Mouse (Mus musculus): ENCODE measurements around the gene Nsdhl. TPM values are rescaled to one million over a fixed set of nuclear protein-coding genes. Genes with fewer than 3 reads are reported as not detected.

The Nsdhl gene
- total and polyA plus RNA-seq, 3 experiments: 19.4 to 23.1 TPM; not detected in 1

GRCm38 (mm10) chrX:72895388-72896054 lies 22.8 kb upstream of the Nsdhl start:
- no peak for DNase-seq (ENCODE audit: low read depth, low spot score)
- TF ChIP-seq MAZ (IDR thresholded peaks at IDR 0.05; ENCODE audit: low read depth, low read length) (no peak), MAX (IDR thresholded peaks at IDR 0.05; ENCODE audit: low read length) (no peak), JUND (IDR thresholded peaks at IDR 0.05; ENCODE audit: low read depth, low read length) (no peak), TBP (IDR thresholded peaks at IDR 0.05; ENCODE audit: low read depth, low read length) (no peak), EP300 (IDR thresholded peaks at IDR 0.05; ENCODE audit: low read depth in 1 of 2, low read length in 2 of 2) (no peak), POLR2AphosphoS2 (IDR thresholded peaks at IDR 0.05; ENCODE audit: low read length) (no peak), BHLHE40 (IDR thresholded peaks at IDR 0.05; ENCODE audit: borderline replicate concordance, low read depth, low read length) (no peak), UBTF (IDR thresholded peaks at IDR 0.05; ENCODE audit: borderline replicate concordance, insufficient read depth, low read depth, low read length) (no peak), CHD2 (IDR thresholded peaks at IDR 0.05; ENCODE audit: low read length) (no peak), KAT2A (conservative IDR thresholded peaks at IDR 0.05; ENCODE audit: low read depth, low read length) (no peak), TAL1 (IDR thresholded peaks at IDR 0.05; ENCODE audit: low read length) (no peak), MXI1 (IDR thresholded peaks at IDR 0.05; ENCODE audit: low read depth, low read length) (no peak), CHD1 (IDR thresholded peaks at IDR 0.05; ENCODE audit: low read depth, low read length) (no peak), GATA1 (IDR thresholded peaks at IDR 0.05; ENCODE audit: low read depth, low read length) (no peak), SMC3 (IDR thresholded peaks at IDR 0.05; ENCODE audit: low read depth, low read length) (no peak)
- H3K9me3 ChIP-seq (replicated peaks; ENCODE audit: insufficient read depth, low read length): no peaks in the 10 kb centered on the region
- no peaks in the 10 kb centered on the region for H3K4me1 ChIP-seq (ENCODE audit: control insufficient read depth in 1 of 2, insufficient read depth in 2 of 2, low read length in 2 of 2)
- no peaks in the 10 kb centered on the region for H3K79me2 ChIP-seq (ENCODE audit: control insufficient read depth, insufficient read depth, low read length, poor library complexity)
- no peak overlapping the region for H3K4me3 ChIP-seq (ENCODE audit: control insufficient read depth in 1 of 2, insufficient read depth in 1 of 2, low read depth in 2 of 2, low read length in 2 of 2)
- no peak overlapping the region for H3K9ac ChIP-seq (ENCODE audit: control insufficient read depth, low read depth, low read length, poor library complexity, severe bottlenecking)
- H3K36me3 ChIP-seq (ENCODE audit: control insufficient read depth in 1 of 2, insufficient read depth in 2 of 2, low read length in 2 of 2): no peaks in the 10 kb centered on the region
- H3K27me3 ChIP-seq (ENCODE audit: control insufficient read depth in 1 of 2, insufficient read depth in 2 of 2, low read length in 2 of 2): no peaks in the 10 kb centered on the region
- no peak overlapping the region for H3K27ac ChIP-seq (ENCODE audit: control insufficient read depth, low read depth, low read length)

- Histone ChIP-seq H3K27ac (ENCODE audit: control insufficient read depth, low read depth, low read length) (no peak overlapping the region), H3K4me3 (ENCODE audit: control insufficient read depth in 1 of 2, insufficient read depth in 1 of 2, low read depth in 2 of 2, low read length in 2 of 2) (no peak overlapping the region), H3K27me3 (ENCODE audit: control insufficient read depth in 1 of 2, insufficient read depth in 2 of 2, low read length in 2 of 2) (no peaks in the 10 kb centered on the region), H3K36me3 (ENCODE audit: control insufficient read depth in 1 of 2, insufficient read depth in 2 of 2, low read length in 2 of 2) (no peaks in the 10 kb centered on the region), H3K9me3 (replicated peaks; ENCODE audit: insufficient read depth, low read length) (no peaks in the 10 kb centered on the region), H3K9ac (ENCODE audit: control insufficient read depth, low read depth, low read length, poor library complexity, severe bottlenecking) (no peak overlapping the region), H3K79me2 (ENCODE audit: control insufficient read depth, insufficient read depth, low read length, poor library complexity) (no peaks in the 10 kb centered on the region), H3K4me1 (ENCODE audit: control insufficient read depth in 1 of 2, insufficient read depth in 2 of 2, low read length in 2 of 2) (no peaks in the 10 kb centered on the region)
- no peak for DNase-seq (ENCODE audit: low read depth, low spot score)
- TF ChIP-seq MAFK (IDR thresholded peaks at IDR 0.05; ENCODE audit: borderline replicate concordance, low read depth, low read length) (no peak), ZC3H11A (IDR thresholded peaks at IDR 0.05; ENCODE audit: low read depth, low read length) (no peak), TCF12 (IDR thresholded peaks at IDR 0.05; ENCODE audit: low read depth, low read length) (no peak), NRF1 (IDR thresholded peaks at IDR 0.05; ENCODE audit: insufficient read depth, low read depth, low read length, poor library complexity, severe bottlenecking) (no peak), MAZ (IDR thresholded peaks at IDR 0.05; ENCODE audit: low read depth, low read length) (no peak), RCOR1 (IDR thresholded peaks at IDR 0.05; ENCODE audit: low read depth, low read length) (no peak), BHLHE40 (IDR thresholded peaks at IDR 0.05; ENCODE audit: borderline replicate concordance, low read depth, low read length) (no peak), ETS1 (IDR thresholded peaks at IDR 0.05; ENCODE audit: low read depth, low read length) (no peak), SIN3A (IDR thresholded peaks at IDR 0.05; ENCODE audit: low read length) (no peak), MYC (IDR thresholded peaks at IDR 0.05; ENCODE audit: low read depth, low read length) (no peak), POLR2A (IDR thresholded peaks at IDR 0.05; ENCODE audit: control insufficient read depth in 1 of 2, insufficient read depth in 1 of 2, low read depth in 1 of 2, low read length in 2 of 2, poor library complexity in 1 of 2) (no peak), NELFE (IDR thresholded peaks at IDR 0.05; ENCODE audit: low read depth, low read length) (no peak), ZKSCAN1 (IDR thresholded peaks at IDR 0.05; ENCODE audit: low read depth, low read length) (no peak), USF2 (IDR thresholded peaks at IDR 0.05; ENCODE audit: borderline replicate concordance in 1 of 2, insufficient read depth in 1 of 2, low read depth in 1 of 2, low read length in 2 of 2) (no peak)
These were observed 22.3 kb upstream of the Nsdhl start for GRCm38 (mm10) chrX:72896055-72896437.

All from MEL (cell line).